Mouse (Mus musculus) cerebellum, adult 11-12 months (tissue): ENCODE measurements at regions not wholly inside any gene's neighbourhood (a gene's known extent, or its start where the extent isn't known, plus 50 kb on each side); places are given as distances from the start of the nearest gene placed in this dataset.

Experiments used
- DNase-seq: peaks from one replicate; pipeline ENCODE4 v3.0.0; 2022

GRCm38 (mm10) chr11:111155023-111155422 lies 89.1 kb downstream of the Kcnj2 start:
- no peak for DNase-seq

GRCm38 (mm10) chr11:111155747-111156146 lies 89.8 kb downstream of the Kcnj2 start:
- DNase-seq, result no peak

- no peak for DNase-seq
Measured at GRCm38 (mm10) chr11:111159299-111159698, 93.3 kb downstream of the Kcnj2 start.

GRCm38 (mm10) chr11:111164907-111165306 lies 98.9 kb downstream of the Kcnj2 start:
- no peak for DNase-seq

- no peak for DNase-seq
Measured at GRCm38 (mm10) chr11:111170174-111170800, 104.3 kb downstream of the Kcnj2 start.

DNA sequence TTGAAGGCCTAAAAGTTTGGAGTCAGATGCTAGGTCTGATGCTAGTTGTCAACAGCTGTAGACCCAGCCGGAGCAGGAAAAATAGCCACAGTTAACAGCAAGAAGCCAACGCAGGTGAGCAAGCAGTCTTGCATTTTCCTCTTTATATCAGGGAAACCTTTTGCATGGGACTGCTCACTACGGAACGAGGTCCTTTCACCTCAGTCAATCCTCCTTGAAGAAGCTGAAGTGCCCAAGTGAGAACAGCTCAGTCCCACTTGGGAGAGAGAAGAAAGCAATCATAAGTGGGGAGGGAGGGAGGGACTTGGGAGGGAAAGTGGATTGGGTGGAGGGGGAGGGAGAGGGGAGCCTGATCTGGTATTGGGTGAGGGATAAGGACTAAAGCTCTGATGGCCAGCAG lies 107.6 kb downstream of the Kcnj2 start:
- no peak for DNase-seq

DNA sequence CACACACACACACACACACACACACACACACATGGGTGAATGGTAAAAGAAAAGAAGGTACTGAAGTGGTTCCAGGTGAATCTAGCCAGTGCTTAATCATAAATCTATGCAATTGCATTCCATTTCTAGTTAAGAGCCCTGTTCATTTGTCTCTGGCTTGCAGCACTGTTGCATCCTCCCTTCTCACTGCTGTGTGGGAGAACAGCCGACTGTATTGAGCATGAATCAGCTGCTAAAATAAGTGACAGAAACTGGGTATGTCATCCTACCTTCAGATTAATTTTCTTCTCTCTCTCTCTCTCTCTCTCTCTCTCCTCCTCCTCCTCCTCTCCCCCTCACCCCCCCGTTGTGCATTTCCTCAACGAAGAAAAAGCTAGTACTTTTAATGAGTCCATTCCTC lies 109.6 kb downstream of the Kcnj2 start:
- DNase-seq, result no peak

- DNase-seq, result no peak
Measured at GRCm38 (mm10) chr11:111177516-111177915, 111.6 kb downstream of the Kcnj2 start.

GRCm38 (mm10) chr11:111197422-111197821 lies 131.5 kb downstream of the Kcnj2 start:
- DNase-seq, result no peak

DNA sequence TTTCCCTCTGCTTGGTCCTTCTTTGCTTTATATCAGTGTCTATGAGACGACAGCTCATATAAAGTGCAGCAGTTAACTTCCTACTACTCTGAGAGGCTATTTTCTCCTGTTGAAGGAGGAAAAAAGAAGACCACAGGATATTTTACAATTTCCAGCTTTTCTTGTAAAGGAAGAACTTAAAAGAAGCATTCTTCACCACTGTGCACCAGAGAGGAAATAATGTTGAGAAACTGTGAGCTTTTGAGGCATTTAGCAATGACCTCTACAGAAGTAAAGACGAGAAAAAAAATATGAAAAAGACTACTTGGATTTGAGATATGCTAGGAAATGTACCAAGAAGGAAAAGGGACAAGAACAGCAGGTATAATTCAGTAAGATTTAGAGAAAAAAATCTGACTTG lies 134.5 kb downstream of the Kcnj2 start:
- DNase-seq, result no peak

DNA sequence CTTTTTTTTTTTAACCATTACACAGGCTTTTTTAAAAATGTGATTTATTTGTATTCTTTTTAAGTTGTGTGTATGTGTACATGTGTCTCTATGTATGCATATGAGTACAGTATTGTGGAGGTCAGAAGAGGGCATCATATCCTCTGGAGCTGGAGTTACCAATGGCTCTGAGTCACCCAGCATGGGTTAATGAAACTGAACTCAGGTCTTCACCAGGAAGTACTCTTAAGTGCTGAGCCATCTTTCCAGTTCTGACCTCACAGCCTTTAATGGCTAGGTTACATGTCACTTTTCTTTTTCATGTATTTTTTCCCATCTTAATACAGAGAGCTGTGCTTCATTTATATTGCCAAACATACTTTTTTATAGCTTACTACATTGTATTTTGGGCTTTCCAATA lies 136.8 kb downstream of the Kcnj2 start:
- no peak for DNase-seq

DNA sequence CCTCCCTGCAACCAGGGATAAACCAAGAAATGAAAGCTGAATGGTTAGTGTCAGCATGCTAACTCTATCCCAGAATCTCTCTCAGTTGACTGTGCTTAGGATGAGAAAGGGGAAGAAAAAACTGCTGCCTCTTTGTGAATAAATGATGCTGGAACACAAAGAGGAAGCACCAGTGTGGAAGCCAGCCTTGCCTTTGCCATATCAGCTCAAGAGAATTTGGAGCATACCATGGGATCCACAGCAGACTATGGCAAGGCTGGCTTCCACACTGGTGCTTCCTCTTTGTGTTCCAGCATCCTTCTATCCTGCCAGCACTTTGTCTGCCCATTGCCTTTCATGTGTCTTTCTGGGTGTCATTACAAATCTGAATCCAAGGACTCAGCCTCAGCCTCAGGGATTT lies 144.6 kb downstream of the Kcnj2 start:
- DNase-seq, result no peak

DNA sequence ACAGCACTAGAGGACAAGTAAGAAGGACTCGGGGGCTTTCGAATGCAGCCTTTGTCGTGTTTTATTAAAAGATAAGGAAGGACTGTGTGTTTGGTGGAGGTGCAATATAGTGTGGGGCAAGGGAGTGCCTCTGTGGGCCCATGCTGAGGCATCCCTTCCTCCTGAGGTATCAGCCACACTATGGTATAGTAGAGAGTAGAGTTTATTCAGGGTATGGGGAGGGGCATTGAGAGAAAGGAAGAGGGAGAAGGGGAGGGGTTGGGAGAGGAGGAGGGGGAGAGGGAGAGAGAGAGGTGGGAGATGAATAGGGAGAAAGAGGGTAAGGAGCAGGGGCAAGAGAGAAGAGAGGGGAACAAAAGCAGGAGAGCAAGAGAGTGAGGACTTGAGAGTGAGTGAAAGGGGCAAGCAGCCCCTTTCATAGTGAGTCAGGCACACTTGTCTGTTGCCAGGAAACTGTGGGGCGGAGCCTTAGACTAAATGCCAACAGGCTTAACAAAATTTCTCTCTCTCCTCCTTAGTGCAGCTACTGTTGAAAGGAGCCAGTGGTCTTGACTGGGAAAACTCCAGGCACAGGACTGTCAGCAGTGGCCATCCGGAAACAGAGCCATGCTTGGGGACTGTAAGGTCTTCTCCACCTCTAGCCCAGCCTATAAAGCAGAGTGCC lies 146.2 kb downstream of the Kcnj2 start:
- no peak for DNase-seq

- DNase-seq, result no peak
Measured at GRCm38 (mm10) chr11:111212702-111213328, 146.9 kb downstream of the Kcnj2 start.

GRCm38 (mm10) chr11:111215006-111215405 lies 149.0 kb downstream of the Kcnj2 start:
- no peak for DNase-seq

GRCm38 (mm10) chr11:111223834-111224233 lies 157.9 kb downstream of the Kcnj2 start:
- no peak for DNase-seq

DNA sequence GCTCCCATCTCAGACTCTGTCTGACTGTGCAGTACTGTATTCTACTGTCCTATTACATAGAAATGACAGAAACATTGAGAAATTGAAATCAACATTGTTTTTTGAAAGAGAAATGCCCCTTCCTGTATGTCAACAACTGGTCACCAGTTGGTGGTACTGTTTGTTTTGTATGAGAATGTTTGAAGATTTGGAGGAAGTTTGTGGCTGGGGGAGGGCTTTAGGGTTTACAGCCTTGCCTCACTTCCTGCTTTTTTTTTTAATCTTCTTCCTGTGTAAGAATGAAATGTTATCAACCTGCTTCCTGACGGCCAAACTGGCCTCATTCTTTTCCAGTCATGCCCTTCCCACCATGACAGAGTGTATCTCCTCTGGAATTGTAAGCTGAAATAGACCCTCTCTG lies 161.3 kb downstream of the Kcnj2 start:
- no peak for DNase-seq

DNA sequence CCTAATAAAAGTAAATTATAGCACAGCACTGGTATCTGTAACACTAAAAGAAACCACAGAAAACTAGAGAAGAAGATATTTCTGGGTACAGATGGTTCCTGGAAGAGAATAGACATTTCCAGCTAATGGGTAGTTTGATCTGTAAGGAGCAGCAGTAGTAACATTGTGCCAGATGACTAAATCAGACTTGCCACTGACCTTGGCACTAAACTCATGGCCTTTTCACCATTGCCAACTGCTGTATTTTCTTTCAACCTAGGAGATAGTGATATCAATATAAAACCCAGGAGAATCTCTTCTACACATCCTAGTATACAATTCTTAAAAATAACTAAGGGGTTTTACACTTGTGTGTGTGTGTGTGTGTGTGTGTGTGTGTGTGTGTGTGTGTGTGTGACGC lies 170.8 kb downstream of the Kcnj2 start:
- no peak for DNase-seq

DNA sequence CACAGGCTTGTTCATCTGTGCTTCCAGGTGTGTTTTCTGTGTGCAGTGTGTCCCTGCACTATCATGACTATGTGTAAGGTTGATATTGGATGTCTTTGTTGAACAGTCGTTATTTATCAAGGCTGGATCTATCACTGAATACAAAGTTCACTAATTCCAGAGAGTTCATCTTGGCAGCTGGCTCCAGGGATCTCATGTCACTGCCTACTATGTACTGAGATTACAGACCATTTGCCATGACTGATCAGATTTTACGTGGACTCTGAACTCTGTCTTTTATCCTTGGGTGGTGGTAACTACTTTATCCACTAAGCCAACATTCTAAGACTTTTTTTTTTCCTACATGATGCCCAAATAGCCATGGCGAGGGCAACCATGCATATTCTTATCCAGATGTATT lies 173.8 kb downstream of the Kcnj2 start:
- DNase-seq, result no peak

- no peak for DNase-seq
Measured at GRCm38 (mm10) chr11:111252226-111252625, 186.3 kb downstream of the Kcnj2 start.

GRCm38 (mm10) chr11:111256596-111256995 lies 190.6 kb downstream of the Kcnj2 start:
- DNase-seq, result no peak

DNA sequence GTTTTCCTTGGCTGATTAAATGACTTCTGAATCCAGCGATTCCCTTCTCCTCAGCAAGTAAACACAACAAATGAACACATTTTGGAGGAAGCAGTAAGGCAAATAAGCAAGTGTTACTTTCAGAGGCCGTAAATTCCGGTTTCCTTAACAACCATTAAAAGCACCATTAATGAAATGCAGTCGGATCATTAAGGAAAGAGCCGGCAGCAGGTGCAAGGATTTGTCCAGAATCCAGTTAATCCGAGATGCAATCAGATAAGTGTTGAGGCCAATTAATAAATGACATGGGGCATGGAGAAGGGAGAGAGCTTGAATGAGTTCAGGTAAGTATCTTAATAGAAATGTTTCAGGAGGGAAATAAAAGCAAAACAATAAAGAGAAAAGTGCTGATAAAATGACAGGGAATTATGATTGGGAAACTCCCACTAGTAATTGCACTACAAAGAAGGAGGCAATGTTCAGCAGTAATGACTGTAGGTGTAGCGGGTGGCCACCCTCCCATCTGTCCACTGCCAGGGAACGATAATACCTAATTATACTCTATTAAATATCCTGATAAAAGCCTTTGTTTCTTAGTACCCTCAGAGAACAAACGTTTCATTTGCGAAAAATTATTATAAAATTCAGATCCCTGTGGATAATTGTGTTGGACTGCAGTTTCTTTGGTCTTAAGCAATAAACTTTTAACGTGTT lies 194.9 kb downstream of the Kcnj2 start:
- no peak for DNase-seq

DNA sequence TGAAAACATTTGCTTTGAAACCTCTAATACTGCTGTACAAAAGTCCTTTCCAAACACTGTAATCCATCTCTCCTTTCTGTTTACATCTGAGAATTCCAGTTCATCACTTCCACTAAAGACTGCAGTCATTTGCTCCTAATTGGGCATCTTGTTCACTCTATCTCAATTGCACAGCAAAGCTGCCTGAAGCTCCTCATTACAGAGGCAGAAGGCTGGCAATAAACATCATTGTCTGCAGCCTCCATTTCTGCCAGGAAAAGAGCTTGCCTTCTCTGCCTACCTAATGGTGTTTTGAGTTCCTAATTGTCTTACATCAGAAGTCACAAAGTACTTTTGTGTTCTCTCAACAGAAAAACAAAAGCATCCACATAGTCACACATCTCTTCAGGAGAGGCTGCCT lies 207.7 kb downstream of the Kcnj2 start:
- DNase-seq, result no peak

DNA sequence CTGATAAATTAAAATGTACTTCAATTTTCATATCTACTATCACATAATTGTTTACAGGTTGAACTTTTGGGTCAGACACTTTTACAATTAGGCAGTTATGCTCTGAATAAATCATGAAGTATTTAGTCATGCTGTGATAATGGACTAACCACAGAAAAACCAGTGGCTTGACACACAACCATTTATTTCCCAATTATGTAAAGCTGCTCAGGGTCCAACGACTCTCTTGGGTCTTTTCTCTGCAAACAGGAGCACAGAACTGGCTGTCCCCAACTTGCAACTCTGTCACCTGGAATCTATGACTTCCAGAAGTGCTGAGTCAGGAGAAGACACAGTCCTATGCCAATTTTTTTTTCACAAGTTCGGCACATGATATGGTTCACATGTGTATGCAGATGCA lies 214.8 kb downstream of the Kcnj2 start:
- DNase-seq, result no peak
